Mouse (Mus musculus) bone marrow macrophage, adult 2 months (primary cell): Measurements from ENCODE around the gene Dnaaf5. TPM values are rescaled to one million over a fixed set of nuclear protein-coding genes. Genes with fewer than 3 reads are reported as not detected.

Experiments used
- H3K27ac ChIP-seq: 2 replicates; pipeline ENCODE4 v1.5.1; 2012; ENCODE audit warnings: low read depth, low read length; ENCODE audit not compliant: insufficient read depth
- H3K4me1 ChIP-seq: 2 replicates; pipeline ENCODE4 v1.6.1; 2012; ENCODE audit warnings: low read length; ENCODE audit not compliant: control insufficient read depth, insufficient read depth
- H3K4me3 ChIP-seq: 2 replicates; pipeline ENCODE4 v1.5.1; 2012; ENCODE audit warnings: mild to moderate bottlenecking, low read length, moderate library complexity; ENCODE audit not compliant: insufficient read depth
- CTCF ChIP-seq: IDR thresholded peaks from 2 replicates; pipeline ENCODE4 v1.5.1; 2012; ENCODE audit warnings: low read depth, mild to moderate bottlenecking, low read length, moderate library complexity
- POLR2A ChIP-seq: IDR thresholded peaks from 2 replicates; pipeline ENCODE4 v1.6.1; 2012; ENCODE audit warnings: mild to moderate bottlenecking, low read depth, low read length, borderline replicate concordance
- polyA plus RNA-seq: library from polyadenylated mRNA; stranded (reverse); fragments of >200 nt; gene quantifications from 2 replicates; pipeline ENCODE4 v1.2.4, GENCODE M21; 2012; ENCODE audit not compliant: missing spikeins, insufficient read depth, insufficient read length

Gene Dnaaf5
- 6.2 and 7.5 TPM in 2 replicates for polyA plus RNA-seq

DNA sequence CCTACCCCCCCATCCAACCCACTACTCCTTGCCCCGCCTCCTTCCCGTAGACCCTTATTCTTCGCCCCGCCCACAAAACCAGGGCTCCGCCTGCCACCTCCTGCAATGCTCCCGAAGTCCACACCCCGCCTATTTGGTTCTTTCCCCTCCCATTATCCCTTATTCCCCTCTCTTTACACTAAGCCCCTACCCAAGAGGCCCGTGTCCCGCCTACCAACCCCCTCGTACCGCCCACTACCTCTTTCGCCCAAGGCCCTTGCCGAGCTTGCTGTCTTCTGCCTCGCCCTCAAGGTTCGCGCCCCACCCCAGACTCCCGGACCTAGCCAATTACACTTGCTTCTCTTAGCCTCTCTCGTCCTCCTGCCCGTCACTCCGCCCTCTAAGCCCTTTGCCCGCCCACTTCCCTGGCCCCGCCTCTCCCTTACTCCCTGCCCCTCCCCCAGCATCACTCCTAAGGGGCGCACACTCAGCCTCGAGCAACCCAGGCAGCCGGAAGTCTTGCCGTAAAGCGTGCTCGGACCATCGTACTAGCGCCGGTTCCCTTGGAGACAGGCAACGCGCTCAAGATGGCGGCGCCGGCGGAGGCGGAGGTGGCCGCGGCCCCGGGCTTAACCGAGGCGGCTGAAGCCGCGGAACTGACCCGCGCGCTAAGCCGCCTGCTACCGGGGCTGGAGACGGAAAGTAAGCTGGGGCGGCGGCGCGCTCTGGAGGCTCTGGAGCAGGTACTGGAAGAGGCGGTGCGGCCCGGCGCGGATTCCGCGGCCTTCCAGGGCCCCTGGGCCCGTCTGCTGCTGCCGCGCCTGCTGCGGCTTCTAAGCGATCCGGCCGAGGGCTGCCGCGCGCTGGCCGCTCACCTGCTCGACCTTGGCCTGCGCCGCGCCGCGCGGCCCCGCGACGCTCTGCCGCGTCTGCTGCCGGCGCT, at the start of gene Dnaaf5, which contains the start of gene Prkar1b:
Gene Dnaaf5 (plus strand): TSS at position 543 of the 922 bp plus-strand sequence.
Gene Prkar1b (minus strand): TSS at position 321 of the 922 bp plus-strand sequence.
- no peak for TF ChIP-seq POLR2A
- no peak for TF ChIP-seq CTCF
- Histone ChIP-seq H3K4me1 (peaks cover 11% of the 10 kb centered on the region), H3K4me3 (peak within 1 kb of the TSS; percentile 92), H3K27ac (peak within 1 kb of the TSS; percentile 63)

DNA sequence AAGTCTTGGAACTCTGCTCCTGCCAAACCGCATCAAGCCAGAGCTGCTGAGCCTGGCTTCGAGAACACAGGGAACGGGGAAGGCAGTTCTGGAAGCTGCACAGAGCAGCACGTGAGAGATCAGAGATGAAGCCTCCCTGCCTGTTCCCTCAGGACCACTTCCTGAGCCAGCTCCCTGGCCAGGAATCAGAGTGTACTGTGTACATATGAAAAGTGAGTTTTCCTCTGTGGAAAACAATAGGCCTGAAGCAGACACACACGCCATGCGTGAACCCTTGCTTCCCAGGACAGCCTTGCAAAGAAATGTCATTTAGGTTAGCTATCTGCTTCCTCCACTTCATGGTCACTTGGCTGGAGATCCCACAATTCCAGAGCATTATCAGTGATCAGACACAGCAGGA, 48.2 kb upstream of the Dnaaf5 start:
- Histone ChIP-seq H3K27ac (no peak overlapping the region), H3K4me1 (no peaks in the 10 kb centered on the region), H3K4me3 (no peak overlapping the region)
- no peak for TF ChIP-seq POLR2A
- TF ChIP-seq CTCF = no peak

GRCm38 (mm10) chr5:139107815-139108214, 42.2 kb upstream of the Dnaaf5 start:
- no peak overlapping the region for H3K4me3 ChIP-seq
- H3K4me1 ChIP-seq = no peaks in the 10 kb centered on the region
- H3K27ac ChIP-seq = no peak overlapping the region
- TF ChIP-seq POLR2A (no peak), CTCF (no peak)

DNA sequence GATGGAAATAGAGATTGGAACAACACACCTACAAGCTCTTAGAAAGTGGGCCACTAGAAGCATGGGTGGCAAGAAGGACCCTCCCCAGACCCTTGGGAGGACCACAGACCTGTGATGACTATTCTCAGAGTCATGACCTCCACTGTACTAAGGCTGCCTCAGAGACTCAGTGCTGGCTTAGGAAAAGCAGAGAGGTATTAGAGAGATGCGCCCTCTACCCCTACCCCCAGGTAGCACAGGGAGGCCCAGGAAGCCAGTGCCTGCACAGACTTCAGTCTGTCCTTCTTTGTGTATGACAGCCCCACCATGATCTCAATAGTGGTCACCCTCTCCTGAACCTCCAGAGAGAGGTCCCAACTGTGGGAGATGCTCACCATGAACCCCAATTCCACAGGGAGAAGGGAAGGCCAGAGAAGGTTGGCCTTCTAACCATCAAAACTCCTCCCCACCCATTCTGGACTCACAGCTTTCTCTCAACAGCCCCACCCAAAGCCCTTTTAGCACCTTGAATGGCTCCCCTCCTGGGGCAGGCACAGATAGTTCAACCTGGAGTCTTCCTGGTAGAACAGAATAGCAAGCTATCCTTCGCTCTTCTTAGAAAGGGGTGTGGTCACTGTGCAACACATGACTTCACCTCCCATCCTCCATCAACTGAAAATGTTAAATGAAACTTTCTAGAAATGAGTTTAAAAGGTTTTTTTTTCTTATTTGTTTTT, 39.7 kb upstream of the Dnaaf5 start:
- Histone ChIP-seq H3K27ac (no peak overlapping the region), H3K4me3 (no peak overlapping the region), H3K4me1 (no peaks in the 10 kb centered on the region)
- no peak for TF ChIP-seq CTCF
- TF ChIP-seq POLR2A = no peak

GRCm38 (mm10) chr5:139111991-139112390, 38.0 kb upstream of the Dnaaf5 start:
- TF ChIP-seq CTCF = no peak
- H3K4me1 ChIP-seq = no peaks in the 10 kb centered on the region

DNA sequence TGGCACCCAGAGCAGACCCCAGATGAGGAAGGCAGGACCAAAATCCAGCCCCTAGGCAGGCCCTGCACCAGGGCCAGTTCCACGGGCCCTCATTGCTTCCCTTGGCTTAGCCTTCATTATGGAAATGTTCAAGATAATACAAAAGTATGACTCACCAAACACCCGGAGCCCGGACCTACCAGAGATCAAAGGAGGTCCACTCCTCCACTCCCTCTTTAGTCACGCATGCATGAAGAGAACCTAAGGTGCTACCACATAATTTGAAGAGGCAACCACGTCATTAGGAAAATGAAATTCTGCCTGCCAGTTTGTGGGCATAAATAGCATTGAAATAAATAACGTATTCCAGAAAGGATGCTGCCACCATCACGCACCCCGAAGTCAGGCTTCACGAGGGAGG, 37.6 kb upstream of the Dnaaf5 start:
- no peak for TF ChIP-seq CTCF
- TF ChIP-seq POLR2A = no peak
- no peak overlapping the region for H3K4me3 ChIP-seq
- no peak overlapping the region for H3K27ac ChIP-seq
- H3K4me1 ChIP-seq = no peaks in the 10 kb centered on the region

More at GRCm38 (mm10) chr5:139111991-139112390, 38.0 kb upstream of the Dnaaf5 start:
- Histone ChIP-seq H3K4me3 (no peak overlapping the region), H3K27ac (no peak overlapping the region)

- H3K4me3 ChIP-seq = no peak overlapping the region
- no peak overlapping the region for H3K27ac ChIP-seq
- TF ChIP-seq POLR2A (no peak), CTCF (no peak)
- H3K4me1 ChIP-seq = 0 out of 2 replicates have a peak, but pooled peaks cover 2% of the 10 kb centered on the region
These were observed 35.1 kb upstream of the Dnaaf5 start for GRCm38 (mm10) chr5:139114876-139115275.

DNA sequence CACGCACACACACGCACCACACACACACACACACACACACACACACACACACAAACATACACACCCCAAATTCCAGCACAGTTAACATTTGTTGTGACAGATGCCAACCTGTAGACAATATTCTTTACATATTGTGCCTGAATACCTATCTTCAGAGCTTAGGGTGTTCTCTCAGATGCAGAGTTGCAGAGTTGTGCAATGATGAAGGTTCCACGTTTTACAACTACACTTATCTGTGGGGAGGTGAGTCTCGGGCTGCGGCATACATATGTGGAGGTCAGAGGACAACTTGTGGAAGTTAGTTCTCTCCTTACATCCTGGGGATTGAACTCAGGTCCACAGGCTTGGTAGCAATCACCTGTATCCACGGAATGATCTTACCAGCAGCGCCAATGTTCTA, 34.5 kb upstream of the Dnaaf5 start:
- Histone ChIP-seq H3K27ac (no peak overlapping the region), H3K4me1 (0 out of 2 replicates have a peak, but pooled peaks cover 2% of the 10 kb centered on the region), H3K4me3 (no peak overlapping the region)
- TF ChIP-seq CTCF = no peak
- TF ChIP-seq POLR2A = no peak

DNA sequence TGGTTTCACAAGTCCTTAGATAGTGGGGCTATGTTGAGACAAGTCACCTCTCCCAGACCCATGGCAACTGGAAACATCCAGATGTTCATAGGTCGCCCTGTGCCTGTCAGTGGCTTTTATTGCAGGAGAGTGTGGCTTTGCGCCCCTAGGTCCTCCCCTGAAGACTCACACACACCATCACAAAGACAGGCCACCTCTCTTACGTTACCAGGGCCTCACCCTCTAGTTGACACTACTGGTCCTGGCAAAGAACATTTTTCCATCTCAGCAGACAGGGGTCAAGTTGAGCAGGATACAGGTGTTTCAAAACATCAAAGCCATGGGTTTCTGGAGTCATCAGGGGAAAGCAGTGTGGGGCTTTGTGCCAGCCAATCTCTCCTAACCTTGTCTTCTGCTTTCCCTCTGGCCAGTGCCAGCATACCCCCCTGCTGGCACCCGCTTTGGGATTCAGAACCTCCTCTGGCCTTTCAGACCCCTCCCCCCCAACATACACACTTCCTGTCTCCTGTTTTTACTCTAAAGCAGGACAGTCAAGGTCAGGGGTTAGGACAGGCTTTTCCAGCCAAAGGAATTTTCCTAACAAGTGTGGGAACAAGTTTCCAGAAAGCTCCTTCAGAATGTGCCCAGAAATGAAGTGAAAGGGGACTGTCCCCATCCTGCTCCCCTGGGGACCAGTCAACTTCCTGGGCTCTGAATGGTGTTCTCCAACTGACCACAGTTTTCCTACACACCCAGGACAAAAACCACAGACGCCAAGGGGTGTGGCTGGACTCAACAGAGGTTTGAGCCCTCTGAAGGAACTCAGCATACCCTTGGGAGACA, 31.7 kb upstream of the Dnaaf5 start:
- TF ChIP-seq CTCF = no peak
- no peak for TF ChIP-seq POLR2A
- no peak overlapping the region for H3K27ac ChIP-seq

More for the DNA sequence above, 31.7 kb upstream of the Dnaaf5 start:
- 0 out of 2 replicates have a peak, but pooled peaks cover 2% of the 10 kb centered on the region for H3K4me1 ChIP-seq
- H3K4me3 ChIP-seq = no peak overlapping the region
